Mouse (Mus musculus) testis, adult 2 months (tissue): ENCODE data around the gene Prpf6. TPM values are rescaled to one million over a fixed set of nuclear protein-coding genes. Genes with fewer than 3 reads are reported as not detected.

Source experiments
- H3K27ac ChIP-seq: fragments of 200-500 bp; 2 replicates; pipeline ENCODE4 v1.5.1; 2012; ENCODE audit warnings: low read depth, low read length; ENCODE audit not compliant: control insufficient read depth, insufficient read depth
- H3K27me3 ChIP-seq: fragments of 200-500 bp; 2 replicates; pipeline ENCODE4 v1.6.1; 2012; ENCODE audit warnings: mild to moderate bottlenecking, low read length, moderate library complexity; ENCODE audit not compliant: control insufficient read depth, insufficient read depth
- H3K36me3 ChIP-seq: fragments of 200-500 bp; 2 replicates; pipeline ENCODE4 v1.6.1; 2012; ENCODE audit warnings: mild to moderate bottlenecking, low read length; ENCODE audit not compliant: control insufficient read depth, insufficient read depth
- H3K4me1 ChIP-seq: fragments of 200-500 bp; 2 replicates; pipeline ENCODE4 v1.6.1; 2012; ENCODE audit warnings: low read length; ENCODE audit not compliant: control insufficient read depth, insufficient read depth
- H3K4me3 ChIP-seq: fragments of 200-500 bp; 2 replicates; pipeline ENCODE4 v1.5.1; 2012; ENCODE audit warnings: low read depth, mild to moderate bottlenecking, low read length, moderate library complexity, mixed read lengths; ENCODE audit not compliant: control insufficient read depth
- CTCF ChIP-seq: fragments of 200-500 bp; IDR thresholded peaks from 2 replicates; pipeline ENCODE4 v1.5.1; 2012; ENCODE audit warnings: low read depth, mild to moderate bottlenecking, inconsistent platforms, low read length, moderate library complexity; ENCODE audit not compliant: control insufficient read depth, insufficient read depth, insufficient replicate concordance
- POLR2A ChIP-seq: fragments of 200-500 bp; IDR thresholded peaks from 2 replicates; pipeline ENCODE4 v1.6.1; 2012; ENCODE audit warnings: low read depth, mild to moderate bottlenecking, inconsistent platforms, low read length, moderate library complexity; ENCODE audit not compliant: control insufficient read depth
- polyA plus RNA-seq: library from polyadenylated mRNA; depleted of rRNA; stranded (reverse); fragments of >200 nt; gene quantifications from 2 replicates; pipeline ENCODE4 v1.2.3, GENCODE M21; 2012

Gene Prpf6
- polyA plus RNA-seq, 1 experiment: 20.1 TPM

DNA sequence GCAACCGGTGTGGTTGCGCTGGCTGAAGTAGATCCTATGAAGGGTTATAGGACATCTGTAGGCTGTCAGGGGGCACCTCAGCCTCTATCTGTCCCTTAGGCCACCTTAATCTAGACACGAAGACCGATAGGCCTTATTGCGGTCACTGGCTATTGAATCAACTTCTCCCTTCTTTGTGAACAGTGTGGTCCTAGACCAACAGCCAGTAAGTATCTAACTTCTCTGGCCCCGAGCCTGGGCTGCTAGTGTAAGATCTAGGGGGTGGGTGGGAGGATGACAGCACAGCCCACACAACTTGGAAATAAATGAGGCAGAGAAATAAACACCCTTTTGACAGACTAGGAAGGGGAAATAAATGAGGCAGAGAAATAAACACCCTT is 1.4 kb downstream of the Prpf6 start:
- no peak for TF ChIP-seq POLR2A
- no peak for TF ChIP-seq CTCF
- Histone ChIP-seq H3K27ac (peak overlapping the region; percentile 100), H3K27me3 (no peaks in the 10 kb centered on the region), H3K4me3 (peak overlapping the region; percentile 100), H3K4me1 (peaks cover 6% of the 10 kb centered on the region), H3K36me3 (peaks cover 3% of the 10 kb centered on the region)

DNA sequence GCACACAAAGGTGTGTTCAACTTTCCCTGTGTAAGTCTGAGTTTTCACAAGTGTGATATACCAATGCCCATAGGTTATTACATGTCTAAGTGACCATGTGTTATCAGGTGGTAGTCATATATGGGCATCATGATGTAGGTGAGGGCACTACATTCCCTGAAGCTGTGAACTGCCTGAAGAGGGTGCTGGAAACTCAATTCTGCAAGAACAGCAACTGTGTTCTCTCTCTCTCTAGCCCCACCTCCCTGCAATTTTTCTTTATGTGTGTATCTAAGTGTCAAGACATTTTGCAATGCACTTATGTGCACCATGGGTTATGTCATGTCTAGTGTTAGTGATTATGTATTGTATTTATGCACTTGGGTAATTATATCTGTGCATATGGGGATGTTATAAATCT is 2.3 kb downstream of the Prpf6 start:
- Histone ChIP-seq H3K36me3 (peaks cover 2% of the 10 kb centered on the region), H3K4me3 (peak overlapping the region; percentile 70), H3K27me3 (no peaks in the 10 kb centered on the region), H3K4me1 (peaks cover 11% of the 10 kb centered on the region), H3K27ac (no peak overlapping the region)
- no peak for TF ChIP-seq CTCF
- TF ChIP-seq POLR2A: no peak

DNA sequence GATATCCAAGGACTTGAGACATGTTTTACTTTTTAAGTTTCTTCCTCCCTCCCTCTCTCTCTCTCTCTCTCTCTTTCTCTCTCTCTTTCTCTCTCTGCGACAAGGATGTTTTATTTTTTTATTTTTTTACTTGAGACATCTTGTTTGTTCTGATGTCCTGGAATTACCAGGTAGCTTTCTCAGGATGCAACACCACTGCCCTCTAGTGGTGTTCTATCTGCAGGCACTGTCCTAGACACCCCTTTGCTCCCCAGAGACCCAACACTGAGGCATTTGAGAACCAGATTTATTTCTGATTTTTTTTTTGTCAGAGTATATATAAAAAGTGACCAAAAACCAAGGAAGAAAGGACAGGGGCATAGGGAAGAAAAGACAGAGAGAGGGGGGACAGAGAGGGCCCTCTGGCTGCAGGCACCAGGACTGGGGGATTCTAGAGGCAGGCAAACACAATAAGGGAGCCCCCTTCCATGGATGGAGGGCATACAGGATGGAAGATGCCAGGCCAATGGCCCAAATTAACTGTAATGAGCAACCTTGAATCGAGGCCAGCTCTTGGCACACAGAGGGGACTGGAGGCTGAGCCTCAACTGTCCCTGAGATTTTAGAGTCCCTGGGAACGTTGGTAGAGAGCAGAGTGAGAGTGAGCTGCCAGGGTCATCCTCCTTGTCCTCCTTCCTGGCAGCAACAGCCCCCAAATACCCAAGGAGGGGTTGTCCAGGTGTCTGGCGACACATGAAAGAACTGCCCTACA is 3.5 kb downstream of the Prpf6 start:
- Histone ChIP-seq H3K27ac (peak overlapping the region; percentile 30; the same call in 1 of the 2 replicates), H3K4me3 (peak overlapping the region; percentile 56), H3K36me3 (peaks cover 2% of the 10 kb centered on the region), H3K27me3 (no peaks in the 10 kb centered on the region), H3K4me1 (peaks cover 17% of the 10 kb centered on the region)
- no peak for TF ChIP-seq POLR2A
- TF ChIP-seq CTCF: no peak

DNA sequence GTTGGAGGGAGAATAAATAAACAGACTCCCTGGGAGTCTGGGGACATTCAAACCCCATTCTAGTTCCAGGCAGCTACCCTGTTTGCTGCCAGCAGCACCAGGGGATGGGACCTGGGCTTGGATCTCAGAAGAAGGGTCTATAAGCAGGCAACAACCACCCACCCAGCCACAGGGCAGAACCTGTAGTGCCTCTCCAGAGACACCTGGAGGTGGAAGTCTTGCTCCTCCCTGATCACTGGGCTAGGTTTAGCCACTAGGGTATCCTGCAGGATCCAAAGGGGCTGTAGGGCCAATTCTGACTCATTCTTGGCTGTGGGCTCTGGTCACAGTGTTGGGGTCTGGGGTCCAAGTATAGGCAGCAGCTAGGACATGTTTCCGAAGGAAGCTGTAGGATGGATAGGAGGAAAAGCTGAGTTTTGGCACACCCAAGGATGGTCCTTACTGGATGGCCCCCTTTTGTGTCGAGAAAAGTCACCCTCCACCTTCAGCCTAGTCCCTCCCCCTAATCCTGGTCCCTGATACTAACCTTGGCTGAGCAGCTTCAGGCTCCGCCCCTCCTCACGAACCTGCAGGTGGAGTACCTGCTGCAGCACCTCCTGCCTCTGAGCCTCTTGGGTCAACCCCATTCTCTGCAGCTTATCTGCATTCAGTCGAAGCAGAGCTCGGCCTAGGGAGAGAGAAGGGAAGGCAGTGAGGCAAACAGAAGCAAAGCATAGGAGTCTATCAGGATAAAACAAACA is 4.7 kb downstream of the Prpf6 start:
- Histone ChIP-seq H3K27ac (no peak overlapping the region), H3K4me1 (peaks cover 25% of the 10 kb centered on the region), H3K27me3 (no peaks in the 10 kb centered on the region), H3K36me3 (peaks cover 2% of the 10 kb centered on the region), H3K4me3 (peak overlapping the region; percentile 14)
- TF ChIP-seq POLR2A: no peak
- TF ChIP-seq CTCF: no peak

DNA sequence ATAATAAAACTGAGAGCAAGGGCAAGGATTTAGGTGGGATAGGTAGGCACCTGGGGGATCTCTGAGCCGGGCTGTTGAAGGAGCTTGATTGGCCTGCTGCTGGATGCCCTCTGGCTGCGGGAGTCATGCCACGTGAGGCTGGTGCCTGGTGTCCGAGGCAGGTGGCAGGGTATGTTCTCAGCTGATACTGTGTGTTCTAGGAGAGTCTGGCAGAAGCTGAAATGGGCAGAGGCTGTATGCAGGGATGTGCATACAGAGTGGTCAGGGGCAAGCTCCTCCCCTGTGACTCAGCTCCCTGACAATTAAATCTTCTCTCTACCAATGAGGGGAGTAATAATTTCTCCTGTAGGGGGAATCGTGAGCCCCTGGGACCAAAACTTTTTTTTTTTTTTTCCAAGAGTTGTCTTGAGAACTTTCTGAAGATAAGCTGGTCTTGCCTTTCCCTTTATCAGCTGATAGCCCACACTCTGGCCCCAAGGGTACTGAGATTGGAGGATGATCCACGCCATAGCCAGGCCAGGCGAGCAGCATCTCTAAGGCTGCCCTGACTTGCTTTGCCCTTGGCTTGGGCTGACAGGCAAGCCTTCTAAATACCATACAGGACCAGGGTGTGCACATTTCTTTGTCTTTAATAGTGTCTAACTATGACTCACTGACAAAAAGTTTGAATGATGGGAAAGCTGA is 5.9 kb downstream of the Prpf6 start:
- TF ChIP-seq CTCF (no peak), POLR2A (no peak; the same call in 1 of the 2 replicates)
- Histone ChIP-seq H3K27ac (peak overlapping the region; percentile 18), H3K36me3 (peaks cover 2% of the 10 kb centered on the region), H3K4me3 (peak overlapping the region; percentile 53), H3K27me3 (no peaks in the 10 kb centered on the region), H3K4me1 (peaks cover 21% of the 10 kb centered on the region)

DNA sequence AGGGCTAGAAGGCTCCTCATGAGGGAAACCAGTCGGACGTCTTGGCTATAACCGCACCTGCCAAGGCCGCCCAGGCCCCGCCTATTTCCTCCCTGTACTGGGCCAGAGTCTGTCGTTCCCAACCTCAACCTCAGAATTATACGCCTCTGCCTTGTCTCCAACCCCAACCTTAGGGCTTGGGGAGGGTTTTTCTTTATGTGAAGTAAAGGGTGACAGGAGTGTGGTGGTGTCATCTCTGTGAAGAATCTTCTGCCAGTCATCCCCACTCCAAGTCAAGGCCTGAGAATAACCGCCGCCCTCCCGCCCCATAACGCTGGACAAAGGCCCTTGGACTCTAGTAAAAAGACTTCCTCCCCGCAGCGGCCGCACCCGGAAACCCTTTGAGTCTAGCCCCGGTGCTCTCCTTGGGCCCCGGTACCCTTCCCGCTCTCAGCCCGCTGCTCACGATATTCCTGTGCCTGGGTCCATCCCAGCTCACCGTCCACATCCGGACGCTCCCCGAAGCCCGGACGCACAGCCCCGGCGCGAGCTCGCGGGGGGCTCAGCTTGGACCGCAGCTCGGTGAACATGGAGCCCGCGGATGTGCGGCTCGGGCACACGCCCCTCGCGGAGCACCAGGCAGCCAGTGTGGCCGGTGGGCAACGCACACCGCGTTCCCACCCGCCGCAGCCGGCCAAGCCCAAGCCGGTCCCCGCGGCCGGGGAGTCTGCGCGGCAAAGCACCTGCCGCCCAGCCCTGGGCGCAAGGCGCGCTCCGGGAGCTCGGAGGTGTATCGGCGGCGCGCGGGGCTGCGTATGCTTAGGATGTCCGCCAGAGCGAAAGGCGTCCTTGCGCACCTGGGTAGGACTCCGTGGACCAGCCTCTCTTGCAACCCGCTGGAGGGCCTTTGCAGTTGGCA is 7.0 kb downstream of the Prpf6 start, which contains the start of gene Samd10:
TSS of gene Samd10 (minus strand) at position 759 of the 898 bp plus-strand sequence.
- H3K36me3 ChIP-seq: peaks cover 2% of the 10 kb centered on the region
- H3K27me3 ChIP-seq: no peaks in the 10 kb centered on the region
- H3K27ac ChIP-seq: peak within 1 kb of the TSS; percentile 86
- TF ChIP-seq POLR2A (no peak; the same call in 1 of the 2 replicates), CTCF (no peak)
- H3K4me1 ChIP-seq: peaks cover 21% of the 10 kb centered on the region
- H3K4me3 ChIP-seq: peak within 1 kb of the TSS; percentile 80
